Mouse (Mus musculus): ENCODE measurements at regions not wholly inside any gene's neighbourhood (a gene's known extent, or its start where the extent isn't known, plus 50 kb on each side); places are given as distances from the start of the nearest gene placed in this dataset.

GRCm38 (mm10) chr1:42362438-42362837 lies 333.1 kb upstream of the Pou3f3 start:
- TF ChIP-seq CTCF (IDR thresholded peaks at IDR 0.05; ENCODE audit: borderline replicate concordance, insufficient read depth, low read length) (no peak), POLR2A (IDR thresholded peaks at IDR 0.05; ENCODE audit: low read depth, low read length) (no peak)
